Mouse (Mus musculus): ENCODE measurements around the gene Wdr91. TPM values are rescaled to one million over a fixed set of nuclear protein-coding genes. Genes with fewer than 3 reads are reported as not detected.

Gene Wdr91
- polyA plus RNA-seq, 1 experiment from 2014 or later: 10.7 TPM

DNA sequence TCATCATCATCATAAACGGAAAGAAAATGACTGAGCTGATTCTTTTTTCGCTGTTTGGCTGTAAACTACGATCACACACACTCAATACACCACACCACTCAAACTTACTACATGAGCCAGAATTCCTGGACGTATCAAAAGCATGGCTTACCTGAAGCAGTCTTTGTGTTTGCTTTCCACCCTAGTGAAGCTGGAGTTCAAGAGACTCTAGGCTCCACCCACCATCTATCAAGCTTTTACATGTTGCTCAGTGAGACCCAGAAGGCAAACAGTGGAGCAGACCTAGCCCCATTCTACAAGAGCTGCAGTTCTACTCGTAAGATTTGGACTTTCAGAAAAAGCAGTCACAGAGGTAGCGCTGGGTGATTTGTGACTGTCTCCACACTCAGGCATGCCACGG is 8.1 kb downstream of the Wdr91 start:
- ATAC-seq (ENCODE audit: insufficient number of reproducible peaks, insufficient read depth, low FRiP score, low read depth): peak; percentile 65
- no peaks in the 10 kb centered on the region for H3K9me3 ChIP-seq (ENCODE audit: control insufficient read depth, low read depth, low read length)
- H3K9ac ChIP-seq (replicated peaks; ENCODE audit: low read depth, low read length): no peak overlapping the region
- no peak overlapping the region for H3K4me3 ChIP-seq (ENCODE audit: low read depth, low read length)
- no peak overlapping the region; the same call in 1 of the 2 replicates for H3K27ac ChIP-seq (ENCODE audit: low read length)
- H3K36me3 ChIP-seq (ENCODE audit: control insufficient read depth, insufficient read depth, low read length): peaks cover 34% of the 10 kb centered on the region
- H3K4me2 ChIP-seq (replicated peaks; ENCODE audit: low read depth, low read length): peak overlapping the region; percentile 3; the same call in 1 of the 2 replicates
- H3K27me3 ChIP-seq (ENCODE audit: control insufficient read depth, insufficient read depth, low read length): no peaks in the 10 kb centered on the region
- WGBS: 61% methylated on average over 7 of the region's 7 CpGs
- no peaks in the 10 kb centered on the region; the same call in 1 of the 2 replicates for H3K4me1 ChIP-seq (ENCODE audit: control insufficient read depth, insufficient read depth, low read length)

DNA sequence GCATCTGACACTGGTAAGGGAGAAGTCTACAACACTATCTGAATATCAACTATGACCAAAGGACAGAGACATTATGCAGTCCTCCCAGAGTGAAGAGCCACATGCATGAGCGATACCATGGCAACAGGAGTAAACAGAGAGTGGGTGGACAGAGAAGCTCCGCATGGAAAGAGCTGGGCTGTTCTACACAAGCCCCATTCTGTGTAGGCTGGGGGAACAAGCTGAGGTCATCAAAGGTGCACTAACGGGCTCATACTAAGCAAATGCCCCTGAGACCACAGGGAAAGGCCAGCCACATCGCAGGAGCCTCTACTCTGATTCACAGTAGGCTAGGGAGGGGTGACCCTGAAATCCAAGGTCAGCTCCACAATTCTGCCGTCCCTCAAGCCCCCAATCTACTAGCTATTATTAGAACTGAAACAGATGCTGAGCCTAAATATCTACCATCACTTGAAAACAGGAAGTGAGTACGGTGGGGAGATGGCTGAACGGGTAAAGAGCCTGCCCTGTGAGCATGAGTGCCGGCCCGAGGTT is 8.7 kb downstream of the Wdr91 start:
- no peak for ATAC-seq (ENCODE audit: insufficient number of reproducible peaks, insufficient read depth, low FRiP score, low read depth)
- Histone ChIP-seq H3K36me3 (ENCODE audit: control insufficient read depth, insufficient read depth, low read length) (peaks cover 34% of the 10 kb centered on the region), H3K4me2 (replicated peaks; ENCODE audit: low read depth, low read length) (no peak overlapping the region), H3K4me1 (ENCODE audit: control insufficient read depth, insufficient read depth, low read length) (no peaks in the 10 kb centered on the region; the same call in 1 of the 2 replicates), H3K27me3 (ENCODE audit: control insufficient read depth, insufficient read depth, low read length) (no peaks in the 10 kb centered on the region), H3K27ac (ENCODE audit: low read length) (no peak overlapping the region), H3K4me3 (ENCODE audit: low read depth, low read length) (no peak overlapping the region), H3K9me3 (ENCODE audit: control insufficient read depth, low read depth, low read length) (no peaks in the 10 kb centered on the region), H3K9ac (replicated peaks; ENCODE audit: low read depth, low read length) (no peak overlapping the region)
- WGBS: 59% methylated on average over 9 of the region's 9 CpGs

DNA sequence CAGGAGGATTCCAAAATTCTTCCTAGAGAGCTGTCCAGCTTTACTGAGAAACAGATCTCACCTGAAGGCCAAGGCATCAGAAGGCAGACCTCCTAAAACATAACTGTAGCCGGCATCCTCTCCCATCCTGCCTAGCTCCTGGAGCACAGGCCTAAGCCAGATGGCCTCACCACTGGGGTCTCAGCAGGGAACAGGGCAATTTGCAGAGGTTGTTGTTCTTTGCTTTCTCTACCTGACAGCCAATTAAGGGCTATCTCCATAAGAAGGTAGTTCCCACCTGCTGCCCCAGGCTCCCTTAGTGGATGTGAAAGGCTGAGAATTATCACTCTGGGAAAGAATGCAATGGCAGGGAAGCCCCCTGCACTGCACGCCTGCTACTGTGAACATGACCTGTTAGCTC is 9.7 kb downstream of the Wdr91 start:
- no peaks in the 10 kb centered on the region for H3K9me3 ChIP-seq (ENCODE audit: control insufficient read depth, low read depth, low read length)
- H3K4me2 ChIP-seq (replicated peaks; ENCODE audit: low read depth, low read length): no peak overlapping the region
- no peak overlapping the region for H3K4me3 ChIP-seq (ENCODE audit: low read depth, low read length)
- H3K9ac ChIP-seq (replicated peaks; ENCODE audit: low read depth, low read length): no peak overlapping the region
- ATAC-seq (ENCODE audit: insufficient number of reproducible peaks, insufficient read depth, low FRiP score, low read depth): no peak
- H3K27me3 ChIP-seq (ENCODE audit: control insufficient read depth, insufficient read depth, low read length): no peaks in the 10 kb centered on the region
- no peak overlapping the region for H3K27ac ChIP-seq (ENCODE audit: low read length)
- WGBS: 71% methylated on average over 2 of the region's 2 CpGs
- peaks cover 33% of the 10 kb centered on the region; the same call in 1 of the 2 replicates for H3K36me3 ChIP-seq (ENCODE audit: control insufficient read depth, insufficient read depth, low read length)
- no peaks in the 10 kb centered on the region; the same call in 1 of the 2 replicates for H3K4me1 ChIP-seq (ENCODE audit: control insufficient read depth, insufficient read depth, low read length)

DNA sequence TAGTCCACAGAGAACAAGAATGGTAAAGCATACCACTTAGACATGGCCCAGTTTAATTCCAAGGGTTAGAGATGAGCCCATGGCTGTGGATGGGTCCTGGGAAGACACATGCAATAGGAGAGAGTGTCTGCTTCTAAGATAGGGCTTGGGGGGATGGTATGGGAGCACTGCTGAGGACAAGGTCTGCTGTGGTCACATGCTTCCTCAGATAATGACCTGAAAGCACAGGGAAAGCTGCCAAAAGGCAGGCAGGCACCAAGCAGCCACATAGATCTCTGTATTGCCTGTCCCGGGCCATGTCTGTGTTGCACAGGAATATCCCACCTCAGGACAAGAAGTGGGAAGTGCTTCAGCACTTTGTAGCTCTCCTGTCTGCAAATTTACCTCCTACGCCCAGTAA is 11.5 kb downstream of the Wdr91 start:
- no peak for ATAC-seq (ENCODE audit: insufficient number of reproducible peaks, insufficient read depth, low FRiP score, low read depth)
- Histone ChIP-seq H3K27me3 (ENCODE audit: control insufficient read depth, insufficient read depth, low read length) (no peaks in the 10 kb centered on the region), H3K27ac (ENCODE audit: low read length) (no peak overlapping the region), H3K4me3 (ENCODE audit: low read depth, low read length) (no peak overlapping the region), H3K4me2 (replicated peaks; ENCODE audit: low read depth, low read length) (no peak overlapping the region), H3K36me3 (ENCODE audit: control insufficient read depth, insufficient read depth, low read length) (peaks cover 20% of the 10 kb centered on the region; the same call in 1 of the 2 replicates), H3K9ac (replicated peaks; ENCODE audit: low read depth, low read length) (no peak overlapping the region), H3K9me3 (ENCODE audit: control insufficient read depth, low read depth, low read length) (no peaks in the 10 kb centered on the region), H3K4me1 (ENCODE audit: control insufficient read depth, insufficient read depth, low read length) (no peaks in the 10 kb centered on the region; the same call in 1 of the 2 replicates)
- WGBS: 87% methylated on average over 2 of the region's 2 CpGs

DNA sequence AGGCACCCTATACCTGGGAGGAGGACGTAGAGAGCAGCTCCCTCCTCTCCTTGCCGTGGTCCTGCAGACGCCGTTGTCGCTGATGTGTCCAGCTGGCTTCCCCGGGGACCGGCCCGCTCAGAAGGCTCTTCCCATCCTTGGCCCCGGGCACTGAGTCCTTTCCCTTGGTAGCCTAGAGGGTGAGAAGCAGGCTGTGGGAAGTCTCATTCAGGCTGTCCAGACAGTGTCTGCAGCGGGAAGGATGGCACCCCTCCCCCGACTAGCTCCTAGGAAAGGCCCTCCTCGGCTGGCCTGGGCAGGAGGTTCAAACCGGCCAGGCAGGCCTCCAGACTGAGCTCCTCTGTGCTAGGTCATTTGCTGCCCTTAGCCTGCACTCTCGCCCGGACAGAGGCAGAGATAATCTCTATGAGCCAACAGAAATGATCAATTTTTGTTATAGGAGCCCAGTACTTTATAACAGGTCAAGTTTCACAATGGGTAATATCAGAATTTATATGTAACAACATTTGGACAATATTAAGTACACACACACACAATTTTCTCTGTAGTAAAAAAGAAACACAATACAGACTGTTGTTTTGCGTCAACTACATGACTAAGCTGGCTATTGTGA is 14.4 kb downstream of the Wdr91 start:
- Histone ChIP-seq H3K9me3 (ENCODE audit: control insufficient read depth, low read depth, low read length) (no peaks in the 10 kb centered on the region), H3K4me3 (ENCODE audit: low read depth, low read length) (no peak overlapping the region), H3K36me3 (ENCODE audit: control insufficient read depth, insufficient read depth, low read length) (peaks cover 22% of the 10 kb centered on the region), H3K4me2 (replicated peaks; ENCODE audit: low read depth, low read length) (no peak overlapping the region), H3K9ac (replicated peaks; ENCODE audit: low read depth, low read length) (no peak overlapping the region), H3K27ac (ENCODE audit: low read length) (no peak overlapping the region), H3K27me3 (ENCODE audit: control insufficient read depth, insufficient read depth, low read length) (no peaks in the 10 kb centered on the region), H3K4me1 (ENCODE audit: control insufficient read depth, insufficient read depth, low read length) (no peaks in the 10 kb centered on the region)
- WGBS: 61% methylated on average over 16 of the region's 16 CpGs
- no peak for ATAC-seq (ENCODE audit: insufficient number of reproducible peaks, insufficient read depth, low FRiP score, low read depth)

DNA sequence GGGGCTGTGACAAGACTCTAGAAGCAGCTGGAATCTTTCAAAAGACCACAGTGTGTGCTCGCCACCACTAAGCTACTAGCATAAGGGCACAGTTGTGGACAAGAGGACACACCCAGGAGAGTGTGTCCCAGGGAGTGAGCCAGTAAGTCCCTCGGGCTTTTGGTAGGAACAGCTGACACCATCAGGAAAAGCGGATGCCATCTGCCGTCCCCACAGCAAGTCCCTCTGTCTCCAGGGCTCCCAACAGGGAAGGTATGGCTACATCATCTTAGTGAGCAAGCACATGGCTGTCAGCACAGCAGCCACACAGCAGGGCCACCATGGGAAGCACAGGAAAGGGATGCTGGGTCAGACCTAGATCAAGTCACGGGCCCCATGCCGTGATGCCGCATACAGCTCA is 15.1 kb downstream of the Wdr91 start:
- Histone ChIP-seq H3K27me3 (ENCODE audit: control insufficient read depth, insufficient read depth, low read length) (no peaks in the 10 kb centered on the region), H3K36me3 (ENCODE audit: control insufficient read depth, insufficient read depth, low read length) (peaks cover 23% of the 10 kb centered on the region), H3K9me3 (ENCODE audit: control insufficient read depth, low read depth, low read length) (no peaks in the 10 kb centered on the region), H3K4me2 (replicated peaks; ENCODE audit: low read depth, low read length) (no peak overlapping the region), H3K27ac (ENCODE audit: low read length) (no peak overlapping the region), H3K4me3 (ENCODE audit: low read depth, low read length) (no peak overlapping the region), H3K4me1 (ENCODE audit: control insufficient read depth, insufficient read depth, low read length) (no peaks in the 10 kb centered on the region), H3K9ac (replicated peaks; ENCODE audit: low read depth, low read length) (no peak overlapping the region)
- 87% methylated on average over 7 of the region's 7 CpGs for WGBS
- no peak for ATAC-seq (ENCODE audit: insufficient number of reproducible peaks, insufficient read depth, low FRiP score, low read depth)

DNA sequence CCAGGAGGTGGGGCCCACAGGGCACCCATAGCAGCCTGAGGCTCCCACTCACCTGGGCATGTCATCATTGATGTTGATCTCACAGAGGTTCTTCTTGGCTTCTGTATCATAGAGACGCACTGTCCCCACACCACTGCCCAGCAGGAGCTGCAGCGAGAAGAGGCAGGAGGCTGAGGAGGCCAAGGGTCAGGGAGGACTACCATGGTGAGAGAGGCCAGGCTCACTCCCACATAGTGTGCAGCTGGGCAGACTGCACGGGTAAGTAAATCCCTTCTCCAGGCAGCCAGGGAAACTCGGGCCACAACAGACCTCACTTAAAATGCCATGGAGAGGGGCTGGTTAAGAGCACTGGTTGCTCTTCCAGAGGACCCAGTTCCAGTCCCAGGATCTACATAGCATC is 21.5 kb downstream of the Wdr91 start:
- no peaks in the 10 kb centered on the region for H3K4me1 ChIP-seq (ENCODE audit: control insufficient read depth, insufficient read depth, low read length)
- H3K4me3 ChIP-seq (ENCODE audit: low read depth, low read length): no peak overlapping the region
- 70% methylated on average over 4 of the region's 4 CpGs for WGBS
- H3K36me3 ChIP-seq (ENCODE audit: control insufficient read depth, insufficient read depth, low read length): peaks cover 30% of the 10 kb centered on the region
- ATAC-seq (ENCODE audit: insufficient number of reproducible peaks, insufficient read depth, low FRiP score, low read depth): no peak
- no peaks in the 10 kb centered on the region for H3K27me3 ChIP-seq (ENCODE audit: control insufficient read depth, insufficient read depth, low read length)
- H3K4me2 ChIP-seq (replicated peaks; ENCODE audit: low read depth, low read length): no peak overlapping the region
- H3K9ac ChIP-seq (replicated peaks; ENCODE audit: low read depth, low read length): no peak overlapping the region
- no peak overlapping the region for H3K27ac ChIP-seq (ENCODE audit: low read length)
- no peaks in the 10 kb centered on the region for H3K9me3 ChIP-seq (ENCODE audit: control insufficient read depth, low read depth, low read length)

DNA sequence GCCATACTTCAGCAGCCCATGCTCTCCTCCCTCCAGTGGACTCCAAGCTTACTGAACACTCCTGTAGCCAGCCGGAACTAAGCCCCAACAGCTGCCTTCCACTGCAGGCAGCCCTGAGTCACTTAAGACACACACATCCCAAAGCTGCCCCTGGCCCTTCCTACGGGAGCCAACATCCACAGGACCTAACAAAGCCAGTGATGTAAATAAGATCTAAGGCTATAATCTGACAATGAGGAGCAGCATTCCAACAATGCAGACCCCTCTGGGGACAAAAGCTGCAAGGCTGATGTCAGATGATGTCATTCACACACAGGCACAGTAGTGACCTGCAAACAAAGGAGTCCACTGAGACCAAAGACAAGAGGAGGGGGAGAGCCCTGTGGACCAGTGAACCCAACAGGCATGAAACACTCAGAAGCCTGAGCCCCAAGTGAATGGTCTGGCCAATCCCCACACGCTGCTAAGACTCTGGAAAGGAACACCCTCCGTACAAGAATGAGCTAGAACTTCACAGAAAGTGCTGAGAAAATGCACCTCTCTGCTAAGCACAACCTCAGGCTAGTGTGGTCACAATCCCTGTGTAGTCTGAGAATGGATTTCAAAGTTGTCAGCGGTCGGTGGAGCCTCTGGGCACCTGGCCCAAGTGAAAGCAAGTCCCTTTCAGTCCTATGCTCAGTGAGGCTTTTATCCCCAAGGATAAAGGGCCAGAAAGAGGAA is 23.4 kb downstream of the Wdr91 start:
- WGBS: 73% methylated on average over 6 of the region's 6 CpGs
- H3K36me3 ChIP-seq (ENCODE audit: control insufficient read depth, insufficient read depth, low read length): peaks cover 27% of the 10 kb centered on the region
- ATAC-seq (ENCODE audit: insufficient number of reproducible peaks, insufficient read depth, low FRiP score, low read depth): no peak

More for the DNA sequence above, 23.4 kb downstream of the Wdr91 start:
- Histone ChIP-seq H3K4me2 (replicated peaks; ENCODE audit: low read depth, low read length) (no peak overlapping the region), H3K9me3 (ENCODE audit: control insufficient read depth, low read depth, low read length) (no peaks in the 10 kb centered on the region), H3K4me3 (ENCODE audit: low read depth, low read length) (no peak overlapping the region), H3K4me1 (ENCODE audit: control insufficient read depth, insufficient read depth, low read length) (no peaks in the 10 kb centered on the region), H3K27ac (ENCODE audit: low read length) (no peak overlapping the region), H3K27me3 (ENCODE audit: control insufficient read depth, insufficient read depth, low read length) (no peaks in the 10 kb centered on the region), H3K9ac (replicated peaks; ENCODE audit: low read depth, low read length) (no peak overlapping the region)
